Mouse (Mus musculus) liver, adult 2 months (tissue): Measurements from ENCODE around the gene Plekhh3.

Source experiments
- CTCF ChIP-seq: fragments of 200-500 bp; IDR thresholded peaks from 2 replicates; pipeline ENCODE4 v1.5.1; 2011; ENCODE audit warnings: low read depth, low read length, control low read depth
- POLR2A ChIP-seq: fragments of 200-500 bp; IDR thresholded peaks from 2 replicates; pipeline ENCODE4 v1.6.1; 2011; ENCODE audit warnings: low read length, control low read depth; ENCODE audit not compliant: insufficient read depth; ENCODE audit errors: extremely low read depth

- TF ChIP-seq CTCF (no peak), POLR2A (no peak)
Observed at GRCm38 (mm10) chr11:101192646-101193045, 21.5 kb upstream of the Plekhh3 start.
